22 mouse cellular contexts compared by ENCODE assay signal in the genomic region with DNA sequence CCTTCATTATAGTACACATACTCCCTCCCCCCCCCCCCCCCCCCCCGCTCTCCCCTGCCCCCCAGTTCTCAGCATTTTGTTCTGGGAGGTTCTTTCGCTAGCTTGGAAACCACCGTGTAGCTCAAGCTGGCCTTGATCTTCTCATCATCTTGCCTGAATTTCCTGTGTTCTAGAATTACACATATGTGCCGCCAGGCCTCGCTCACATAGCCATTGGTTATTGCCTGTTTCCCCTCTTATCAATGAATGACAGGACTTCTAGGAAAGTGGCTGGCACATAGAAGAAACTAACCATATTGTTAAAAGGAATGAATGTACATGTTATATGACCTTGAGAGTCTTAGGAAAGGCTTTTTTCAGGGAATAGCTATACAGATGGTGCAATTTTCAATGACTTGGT. TPM values are rescaled to one million over a fixed set of nuclear protein-coding genes. Genes with fewer than 3 reads are reported as not detected.
DNase-seq lines count a peak whose midpoint lies in the region; ATAC-seq and TF ChIP-seq lines count a peak whose summit lies in the region.
"Had no signal": no experiment of that assay in that cellular context is flagged by ENCODE, and none has a peak within 500 bp of the region (broad histone marks: within the 10 kb centered on the region; RNA-seq: fewer than 3 reads in every experiment).

No protein-coding gene starts in this region.

- TF ChIP-seq POLR2A in thymus, adult 2 months (IDR thresholded peaks at IDR 0.05; ENCODE audit: control insufficient read depth, extremely low read depth, insufficient read depth, low read length, poor library complexity), result no peak

- H3K4me1 ChIP-seq in forebrain, postnatal 0 days (ENCODE audit: insufficient read depth), result 0 out of 2 replicates have a peak, but pooled peaks cover 5% of the 10 kb centered on the region
- no peaks in the 10 kb centered on the region for H3K4me1 ChIP-seq in thymus, adult 2 months (replicated peaks; ENCODE audit: control insufficient read depth, insufficient read depth, low read length)
- H3K4me1 ChIP-seq: embryonic facial prominence, embryonic 13.5 days; embryonic facial prominence, embryonic 15.5 days; forebrain, embryonic 10.5 days; forebrain, embryonic 12.5 days had no signal

- ATAC-seq in megakaryocyte progenitor cell, adult 5-6 weeks (replicated peaks; ENCODE audit: poor library complexity), result peak; percentile 45
- no peak for ATAC-seq in forebrain, postnatal 0 days
- ATAC-seq: activated CD4-positive, CD25-positive, alpha-beta regulatory T cell, adult 4 months; forebrain, embryonic 14.5 days; forebrain, embryonic 16.5 days; Patski had no signal

- H3K4me3 ChIP-seq in forebrain, postnatal 0 days (ENCODE audit: low read depth, low read length), result no peak overlapping the region
- H3K4me3 ChIP-seq in thymus, adult 2 months (ENCODE audit: control insufficient read depth, insufficient read depth, low read length), result no peak overlapping the region
- H3K4me3 ChIP-seq: embryonic facial prominence, embryonic 13.5 days; embryonic facial prominence, embryonic 15.5 days; erythroblast, embryonic 14.5 days; forebrain, embryonic 10.5 days; forebrain, embryonic 12.5 days had no signal

- no peak for TF ChIP-seq CTCF in forebrain, postnatal 0 days (IDR thresholded peaks at IDR 0.05; ENCODE audit: low read depth)
- no peak for TF ChIP-seq CTCF in thymus, adult 2 months (IDR thresholded peaks at IDR 0.05; ENCODE audit: borderline replicate concordance, control insufficient read depth, extremely low read depth, insufficient read depth, low read length, poor library complexity)

- H3K27me3 ChIP-seq in forebrain, postnatal 0 days (ENCODE audit: insufficient read depth, low read length), result no peaks in the 10 kb centered on the region
- H3K27me3 ChIP-seq in thymus, adult 2 months (ENCODE audit: control insufficient read depth, insufficient read depth, low read length), result no peaks in the 10 kb centered on the region
- H3K27me3 ChIP-seq: CH12.LX; embryonic facial prominence, embryonic 13.5 days; embryonic facial prominence, embryonic 15.5 days; forebrain, embryonic 12.5 days had no signal

- DNase-seq in CD4-positive, CD25-positive, alpha-beta regulatory T cell, adult 2 months (ENCODE audit: low read depth, low spot score), result peak; percentile 36
- DNase-seq in right cerebral cortex, postnatal 14 days, result no peak
- no peak for DNase-seq in forebrain, postnatal 0 days
- DNase-seq in thymus, adult 2 months, result no peak
- DNase-seq: B cell, adult 2 months; cerebellum, adult 11-12 months; cerebellum, adult 2 months; cerebellum, adult 9-10 months; cerebellum, postnatal 36 days; embryo, embryonic 11 days had no signal

- H3K4me2 ChIP-seq in forebrain, postnatal 0 days (ENCODE audit: low read depth), result no peak overlapping the region
- H3K4me2 ChIP-seq: embryonic facial prominence, embryonic 13.5 days; embryonic facial prominence, embryonic 15.5 days; forebrain, embryonic 12.5 days had no signal

- 86% methylated on average over 4 of the region's 5 CpGs for WGBS in forebrain, postnatal 0 days
- WGBS in thymus, adult 2 months, result 55% methylated on average over 5 of the region's 5 CpGs

- no peak overlapping the region for H3K9ac ChIP-seq in forebrain, postnatal 0 days
- H3K9ac ChIP-seq: embryonic facial prominence, embryonic 13.5 days; embryonic facial prominence, embryonic 15.5 days; forebrain, embryonic 12.5 days had no signal

- H3K36me3 ChIP-seq in forebrain, postnatal 0 days (ENCODE audit: insufficient read depth), result no peaks in the 10 kb centered on the region
- H3K36me3 ChIP-seq in thymus, adult 2 months (ENCODE audit: control insufficient read depth, insufficient read depth, low read length), result no peaks in the 10 kb centered on the region
- H3K36me3 ChIP-seq: embryonic facial prominence, embryonic 13.5 days; embryonic facial prominence, embryonic 15.5 days; forebrain, embryonic 10.5 days; forebrain, embryonic 12.5 days; G1E had no signal

- H3K9me3 ChIP-seq in forebrain, postnatal 0 days (ENCODE audit: low read length), result no peaks in the 10 kb centered on the region
- H3K9me3 ChIP-seq: embryonic facial prominence, embryonic 13.5 days; embryonic facial prominence, embryonic 15.5 days; forebrain, embryonic 10.5 days; forebrain, embryonic 12.5 days; G1E had no signal

- no peak overlapping the region for H3K27ac ChIP-seq in forebrain, postnatal 0 days (ENCODE audit: low read depth, low read length)
- no peak overlapping the region for H3K27ac ChIP-seq in thymus, adult 2 months (ENCODE audit: control insufficient read depth, insufficient read depth, low read length)
- H3K27ac ChIP-seq: embryonic facial prominence, embryonic 13.5 days; embryonic facial prominence, embryonic 15.5 days; forebrain, embryonic 10.5 days; forebrain, embryonic 12.5 days had no signal

RNA-seq across cellular contexts. Expression of gene Tax1bp1, which starts 21.7 kb away (rescaled TPM):
- total RNA-seq in megakaryocyte progenitor cell, adult 5-6 weeks (2015), result 219 and 220 TPM in 2 replicates
- 295 and 366 TPM in 2 replicates for total RNA-seq in megakaryocyte progenitor cell, adult 5-6 weeks (2017)
- 86.2 and 101 TPM in 2 replicates for total RNA-seq in forebrain, postnatal 0 days (2014; rRNA removed)
- 135 and 155 TPM in 2 replicates for polyA plus RNA-seq in forebrain, postnatal 0 days (2015; fragmentation: Nextera tagmentation; extraction: Ambion mirVana)
- polyA plus RNA-seq in thymus, adult 2 months (2012; rRNA removed), result 40.1 and 46.7 TPM in 2 replicates

RNA-seq across cellular contexts. Expression of gene Hibadh, which starts 51.6 kb away (rescaled TPM):
- total RNA-seq in megakaryocyte progenitor cell, adult 5-6 weeks (2015), result 74.8 and 97.5 TPM in 2 replicates
- total RNA-seq in megakaryocyte progenitor cell, adult 5-6 weeks (2017), result 51.1 and 57.8 TPM in 2 replicates
- total RNA-seq in forebrain, postnatal 0 days (2014; rRNA removed), result 28.5 and 29.0 TPM in 2 replicates
- polyA plus RNA-seq in forebrain, postnatal 0 days (2015; fragmentation: Nextera tagmentation; extraction: Ambion mirVana), result 44.8 and 50.9 TPM in 2 replicates
- 56.0 and 66.5 TPM in 2 replicates for polyA plus RNA-seq in thymus, adult 2 months (2012; rRNA removed)
